Mouse (Mus musculus) cerebellum, adult 2 months (tissue): ENCODE results near the gene Stxbp6. TPM values are rescaled to one million over a fixed set of nuclear protein-coding genes. Genes with fewer than 3 reads are reported as not detected.

Experiments used
- DNase-seq, 2 experiments: peaks; one replicate each; pipeline ENCODE4 v3.0.0; 2021
- H3K27ac ChIP-seq: fragments of 200-500 bp; 2 replicates; pipeline ENCODE4 v1.5.1; 2012; ENCODE audit warnings: low read length, control low read depth, inconsistent platforms; ENCODE audit not compliant: insufficient read depth
- H3K27me3 ChIP-seq: fragments of 200-500 bp; 2 replicates; pipeline ENCODE4 v1.6.1; 2012; ENCODE audit warnings: inconsistent platforms, mild to moderate bottlenecking, low read length, moderate library complexity; ENCODE audit not compliant: control insufficient read depth, insufficient read depth
- H3K4me1 ChIP-seq: fragments of 200-500 bp; 2 replicates; pipeline ENCODE4 v1.6.1; 2011; ENCODE audit warnings: low read length; ENCODE audit not compliant: control insufficient read depth, insufficient read depth
- H3K4me3 ChIP-seq: fragments of 200-500 bp; replicated peaks from 2 replicates; pipeline ENCODE3; 2011; ENCODE audit warnings: mild to moderate bottlenecking, low read depth, low read length, control low read depth; ENCODE audit not compliant: insufficient read depth
- CTCF ChIP-seq: fragments of 200-500 bp; IDR thresholded peaks from 2 replicates; pipeline ENCODE4 v1.5.1; 2011; ENCODE audit warnings: low read depth, mild to moderate bottlenecking, control low read depth, low read length, moderate library complexity, borderline replicate concordance; ENCODE audit not compliant: insufficient read depth
- POLR2A ChIP-seq: fragments of 200-500 bp; IDR thresholded peaks from 2 replicates; pipeline ENCODE4 v1.6.1; 2011; ENCODE audit warnings: low read length, control low read depth, borderline replicate concordance; ENCODE audit not compliant: insufficient read depth
- WGBS: fragments of 180-500 bp; shearing (Covaris S2); methylation state at CpG from one replicate; pipeline ENCODE4 v1.1.7; 2018; 5-methylcytosine and 5-hydroxymethylcytosine counted together
- polyA plus RNA-seq: library from polyadenylated mRNA; depleted of rRNA; stranded (reverse); fragments of >200 nt; gene quantifications from 2 replicates; pipeline ENCODE4 v1.2.3, GENCODE M21; 2012

The Stxbp6 gene
- polyA plus RNA-seq, 1 experiment = 26.5 TPM

- Histone ChIP-seq H3K4me1 (no peaks in the 10 kb centered on the region), H3K27me3 (no peaks in the 10 kb centered on the region), H3K4me3 (no peak overlapping the region), H3K27ac (no peak overlapping the region)
- no peak for TF ChIP-seq CTCF
- no peak for TF ChIP-seq POLR2A
- WGBS = 40% methylated on average over 12 of the region's 12 CpGs
- DNase-seq = no peak
These were observed 55.3 kb downstream of the Stxbp6 start for GRCm38 (mm10) chr12:45019059-45019822.

- no peak for TF ChIP-seq CTCF
- no peak for TF ChIP-seq POLR2A
- no peak for DNase-seq
- 17% methylated on average over 5 of the region's 5 CpGs for WGBS
- Histone ChIP-seq H3K4me1 (no peaks in the 10 kb centered on the region; the same call in 1 of the 2 replicates), H3K4me3 (no peak overlapping the region), H3K27ac (no peak overlapping the region), H3K27me3 (no peaks in the 10 kb centered on the region)
These were observed 61.2 kb downstream of the Stxbp6 start for GRCm38 (mm10) chr12:45013246-45013756.

DNA sequence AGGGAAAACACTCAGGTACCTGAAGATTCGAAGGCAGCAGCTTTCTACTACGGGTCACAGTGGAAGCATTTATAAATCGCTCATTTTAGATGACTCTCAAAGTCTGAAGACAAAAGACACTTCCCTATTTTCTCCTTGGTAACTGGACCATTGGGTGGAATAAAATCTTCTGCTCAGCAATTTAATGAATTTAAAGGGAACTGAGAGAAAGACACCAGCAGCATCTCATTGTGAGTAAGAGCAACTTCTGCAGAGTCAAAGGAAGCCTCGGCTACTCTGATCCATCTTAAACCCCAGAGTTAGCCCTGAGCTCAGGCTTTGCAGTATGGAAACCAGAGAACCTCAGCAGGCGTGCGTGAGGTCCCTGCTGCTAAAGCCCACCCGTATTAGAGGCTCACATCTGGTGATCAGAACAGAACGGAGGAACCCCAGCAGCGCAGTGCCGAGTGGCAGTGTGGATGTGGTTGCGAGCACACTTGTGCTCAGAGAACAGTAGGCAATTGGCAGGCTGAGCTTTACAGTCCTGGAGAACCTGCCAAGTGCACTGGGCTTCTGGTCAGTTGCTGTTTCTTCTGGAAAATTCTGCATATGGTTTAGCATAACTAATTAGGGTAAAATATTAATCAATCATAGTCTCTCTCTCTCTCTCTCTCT is 62.9 kb downstream of the Stxbp6 start:
- 35% methylated on average over 11 of the region's 11 CpGs for WGBS
- no peak for DNase-seq
- no peak overlapping the region for H3K27ac ChIP-seq

DNA sequence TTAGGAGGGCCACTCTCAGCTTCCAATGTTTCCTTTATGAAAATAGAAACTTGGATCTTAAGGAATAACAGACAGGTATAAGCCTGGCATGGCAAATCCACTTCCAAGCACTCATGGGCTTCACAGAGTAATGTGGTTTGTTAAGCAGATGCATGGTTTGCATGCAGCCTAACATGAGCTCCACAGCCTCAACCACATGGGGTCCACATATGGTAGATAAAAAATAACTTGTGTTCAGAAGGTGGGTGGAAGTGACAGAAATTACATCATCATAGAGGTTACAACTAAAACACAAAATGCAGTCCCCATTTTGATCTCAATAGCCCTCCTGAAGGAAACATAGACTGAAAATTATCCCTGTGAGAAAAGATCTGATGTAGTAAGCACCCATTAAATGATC is 63.5 kb downstream of the Stxbp6 start:
- Histone ChIP-seq H3K4me1 (no peaks in the 10 kb centered on the region; the same call in 1 of the 2 replicates), H3K27me3 (no peaks in the 10 kb centered on the region), H3K27ac (no peak overlapping the region), H3K4me3 (no peak overlapping the region)
- DNase-seq = no peak
- no peak for TF ChIP-seq CTCF

More for the DNA sequence above, 62.9 kb downstream of the Stxbp6 start:
- TF ChIP-seq POLR2A (no peak), CTCF (no peak)
- H3K27me3 ChIP-seq = no peaks in the 10 kb centered on the region
- H3K4me3 ChIP-seq = no peak overlapping the region
- H3K4me1 ChIP-seq = no peaks in the 10 kb centered on the region; the same call in 1 of the 2 replicates

- DNase-seq = no peak
- 93% methylated on average over 2 of the region's 2 CpGs for WGBS
- H3K4me3 ChIP-seq = no peak overlapping the region
These were observed 64.4 kb downstream of the Stxbp6 start for GRCm38 (mm10) chr12:45009984-45010611.

DNA sequence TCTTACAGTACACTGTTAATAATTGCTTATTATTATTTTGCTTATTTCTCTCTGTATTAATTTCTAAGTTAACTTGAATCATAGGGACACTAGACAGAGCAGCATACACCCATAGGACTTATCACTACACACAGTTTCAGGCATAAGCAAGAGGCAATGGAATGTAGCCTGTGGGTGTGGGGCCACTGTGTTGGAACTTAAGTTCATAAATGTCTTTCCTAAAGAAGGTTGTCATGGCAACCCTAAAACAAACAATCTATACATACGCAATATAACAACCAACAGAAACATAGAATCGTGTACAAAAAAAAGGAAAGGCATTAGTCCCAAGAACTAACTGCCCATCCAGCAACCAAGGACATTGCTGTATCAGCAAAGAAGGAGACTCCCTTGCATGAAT is 67.9 kb downstream of the Stxbp6 start:
- WGBS = 89% methylated on average over 2 of the region's 2 CpGs
- TF ChIP-seq CTCF (no peak), POLR2A (no peak)
- no peak overlapping the region for H3K4me3 ChIP-seq
- H3K4me1 ChIP-seq = no peaks in the 10 kb centered on the region; the same call in 1 of the 2 replicates
- H3K27me3 ChIP-seq = no peaks in the 10 kb centered on the region
- no peak for DNase-seq
- H3K27ac ChIP-seq = no peak overlapping the region

More at GRCm38 (mm10) chr12:45009984-45010611, 64.4 kb downstream of the Stxbp6 start:
- Histone ChIP-seq H3K4me1 (no peaks in the 10 kb centered on the region; the same call in 1 of the 2 replicates), H3K27ac (no peak overlapping the region), H3K27me3 (no peaks in the 10 kb centered on the region)
- no peak for TF ChIP-seq POLR2A
- no peak for TF ChIP-seq CTCF

DNA sequence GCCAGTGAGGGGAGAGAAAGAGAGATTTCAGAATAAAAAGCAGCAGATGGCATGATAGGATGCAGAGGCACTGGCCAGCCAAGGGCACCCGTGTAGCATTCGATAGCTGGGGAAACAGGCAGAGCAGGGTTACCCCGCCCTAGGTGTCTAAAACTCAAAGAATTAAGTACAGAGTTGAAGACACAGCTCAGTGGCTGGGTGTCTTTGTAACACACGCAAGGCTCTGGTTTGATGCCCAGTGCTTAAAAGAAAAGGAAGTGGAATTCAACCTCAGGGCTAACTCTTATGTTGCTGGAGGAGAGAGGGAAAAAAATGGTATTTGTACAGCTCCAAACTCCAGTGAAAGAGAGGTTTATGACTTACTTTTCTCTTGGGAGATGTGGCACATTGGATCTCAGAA is 68.5 kb downstream of the Stxbp6 start:
- TF ChIP-seq POLR2A (no peak), CTCF (no peak)
- no peak for DNase-seq
- Histone ChIP-seq H3K4me3 (no peak overlapping the region), H3K27me3 (no peaks in the 10 kb centered on the region), H3K27ac (no peak overlapping the region), H3K4me1 (no peaks in the 10 kb centered on the region)
- 42% methylated on average over 4 of the region's 4 CpGs for whole genome bisulfite sequencing

GRCm38 (mm10) chr12:45001996-45002395 is 72.5 kb downstream of the Stxbp6 start:
- Histone ChIP-seq H3K27me3 (no peaks in the 10 kb centered on the region), H3K4me3 (no peak overlapping the region), H3K4me1 (no peaks in the 10 kb centered on the region), H3K27ac (no peak overlapping the region)
- WGBS = 92% methylated on average over 1 of the region's 1 CpGs
- no peak for DNase-seq
- no peak for TF ChIP-seq POLR2A
- no peak for TF ChIP-seq CTCF
